Mouse (Mus musculus) frontal cortex, postnatal 25 days (tissue): Measurements from ENCODE around the gene Usp29.

Experiments
- DNase-seq, 2 experiments: peaks; one replicate each; pipeline ENCODE4 v3.0.0; 2022; ENCODE audit warnings: low spot score in 2 of 2

The Usp29 gene

DNA sequence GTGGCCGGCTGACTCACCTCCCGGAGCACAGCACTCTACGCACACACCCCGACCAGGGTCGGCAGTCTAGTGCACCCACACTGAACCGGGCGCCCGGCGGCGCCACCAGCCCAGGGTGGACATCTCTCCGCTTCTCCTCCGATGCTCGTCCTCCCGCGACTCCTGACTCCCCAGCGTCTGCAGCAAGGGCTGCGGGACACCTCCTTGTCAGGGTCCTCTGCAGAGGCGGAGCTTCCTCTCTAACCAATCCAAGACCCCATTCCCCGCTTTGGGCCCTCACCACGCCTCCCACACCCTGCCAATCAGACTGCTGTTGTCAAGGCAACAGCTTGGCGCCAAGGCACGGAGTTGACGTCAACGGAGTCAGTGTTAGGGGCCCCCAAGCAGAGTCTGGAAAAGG is at the start of gene Usp29, which contains the start of gene Peg3:
Gene Usp29 (plus strand): TSS at position 338 of the 400 bp plus-strand sequence.
Gene Peg3 (minus strand): TSS at position 191 of the 400 bp plus-strand sequence.
- peak; percentile 57 to 74 for DNase-seq

DNA sequence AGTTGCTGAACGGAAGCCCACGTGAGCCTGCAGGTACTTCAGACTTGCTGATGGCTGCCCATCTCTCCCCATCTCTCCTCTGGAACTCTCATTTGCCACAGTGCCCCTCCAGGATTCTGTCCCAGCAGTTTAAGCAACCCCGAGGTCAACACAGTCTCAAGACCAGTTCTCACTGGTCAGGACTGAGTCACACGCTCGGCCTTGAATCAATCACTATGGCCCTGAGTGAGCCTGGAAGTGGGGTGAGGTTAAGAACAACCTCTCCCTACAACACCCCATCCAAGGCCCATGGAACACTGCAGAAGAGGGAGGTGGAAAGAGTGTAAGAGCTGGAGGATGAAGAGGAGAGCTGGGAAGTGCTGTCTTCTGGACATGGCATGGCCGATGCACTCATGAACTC is 44.9 kb upstream of the Usp29 start:
- DNase-seq, result no peak

DNA sequence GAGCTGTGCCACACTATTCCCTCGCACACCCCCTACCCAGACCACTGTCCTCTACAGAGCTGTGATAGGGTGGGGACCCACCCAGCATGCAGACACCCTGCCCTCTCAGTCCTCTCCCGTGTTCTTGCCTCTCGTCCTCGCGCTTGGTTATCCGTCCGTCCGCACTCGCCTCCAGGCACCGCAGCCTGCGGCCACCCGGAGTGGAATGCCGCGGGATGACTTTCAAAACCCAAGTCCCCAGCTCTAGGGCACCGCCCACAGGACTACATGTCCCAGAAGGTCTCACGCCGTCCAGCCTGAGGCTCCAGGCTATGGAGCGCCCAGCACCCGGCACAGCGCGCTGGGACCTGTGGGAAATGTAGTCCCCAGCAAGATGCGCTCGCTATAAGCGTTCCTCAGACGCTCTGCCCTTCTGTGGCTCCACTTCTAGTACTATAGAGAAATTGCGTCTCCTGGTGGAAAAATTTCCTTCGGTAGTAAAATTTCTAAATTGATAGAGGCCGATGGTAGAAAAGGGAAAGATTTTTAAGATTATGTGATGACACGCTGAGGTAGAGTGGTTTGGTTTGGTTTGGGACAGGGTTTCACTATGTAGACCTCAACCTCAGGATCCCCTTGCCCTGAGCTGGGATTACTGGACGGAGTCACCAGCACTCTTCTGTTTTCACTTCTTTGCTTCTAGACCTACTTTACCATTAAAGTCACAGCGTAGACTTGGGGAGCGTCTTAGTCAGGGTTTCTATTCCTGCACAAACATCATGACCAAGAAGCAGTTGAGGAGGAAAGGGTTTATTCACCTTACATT is 33.9 kb upstream of the Usp29 start, which contains the start of gene Zim1:
Gene Zim1 (minus strand): TSS at position 210 of the 805 bp plus-strand sequence.
- DNase-seq, result peak; percentile 71 to 76

DNA sequence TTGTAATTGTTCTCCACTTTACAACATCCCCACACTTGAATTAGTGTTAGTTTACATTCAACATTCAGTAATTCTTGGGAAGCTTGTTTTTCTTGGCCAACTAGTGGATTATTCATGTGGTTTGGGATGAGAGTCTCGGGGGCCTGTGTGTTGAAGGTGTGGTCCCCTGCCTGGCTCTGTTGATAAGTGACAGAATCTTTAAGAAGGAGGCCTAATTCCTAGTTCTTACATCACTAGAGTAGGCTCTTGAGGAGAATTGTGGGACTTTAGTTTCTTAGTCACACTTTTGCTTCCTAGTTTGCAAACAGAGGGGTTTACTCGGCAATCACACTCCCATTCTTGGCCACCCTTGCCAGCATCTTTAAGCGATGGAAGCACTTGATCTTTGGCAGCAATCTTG is 31.1 kb upstream of the Usp29 start:
- no peak for DNase-seq

DNA sequence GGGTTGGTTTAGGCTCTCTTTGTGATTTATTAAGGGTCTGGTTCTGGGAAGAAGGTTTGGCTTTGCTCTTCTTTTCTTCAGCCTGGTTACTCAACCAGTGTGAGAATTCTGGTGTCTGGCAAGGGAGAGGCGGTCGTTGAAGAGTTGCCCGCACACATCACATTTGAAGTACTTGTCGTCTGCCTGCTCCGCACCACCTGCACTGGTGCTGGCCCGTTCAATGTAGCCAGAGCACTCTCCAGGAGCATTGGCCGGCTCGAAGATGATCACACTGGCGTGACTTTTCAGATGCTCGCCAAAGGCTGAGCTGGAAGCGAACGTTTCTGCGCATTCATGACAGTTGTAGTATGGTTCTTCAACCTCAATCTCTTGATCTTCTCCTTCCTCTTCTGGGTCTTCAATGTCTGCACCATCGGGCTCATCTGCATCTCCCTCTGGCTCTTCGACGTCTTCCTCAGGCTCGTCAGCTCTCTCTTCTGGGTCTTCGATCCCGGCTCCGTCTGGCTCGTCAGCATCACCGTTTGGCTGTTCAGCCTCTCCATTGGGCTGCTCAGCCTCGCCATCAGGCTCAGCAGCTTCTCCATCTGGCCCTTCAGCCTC is 22.9 kb upstream of the Usp29 start:
- no peak for DNase-seq

DNA sequence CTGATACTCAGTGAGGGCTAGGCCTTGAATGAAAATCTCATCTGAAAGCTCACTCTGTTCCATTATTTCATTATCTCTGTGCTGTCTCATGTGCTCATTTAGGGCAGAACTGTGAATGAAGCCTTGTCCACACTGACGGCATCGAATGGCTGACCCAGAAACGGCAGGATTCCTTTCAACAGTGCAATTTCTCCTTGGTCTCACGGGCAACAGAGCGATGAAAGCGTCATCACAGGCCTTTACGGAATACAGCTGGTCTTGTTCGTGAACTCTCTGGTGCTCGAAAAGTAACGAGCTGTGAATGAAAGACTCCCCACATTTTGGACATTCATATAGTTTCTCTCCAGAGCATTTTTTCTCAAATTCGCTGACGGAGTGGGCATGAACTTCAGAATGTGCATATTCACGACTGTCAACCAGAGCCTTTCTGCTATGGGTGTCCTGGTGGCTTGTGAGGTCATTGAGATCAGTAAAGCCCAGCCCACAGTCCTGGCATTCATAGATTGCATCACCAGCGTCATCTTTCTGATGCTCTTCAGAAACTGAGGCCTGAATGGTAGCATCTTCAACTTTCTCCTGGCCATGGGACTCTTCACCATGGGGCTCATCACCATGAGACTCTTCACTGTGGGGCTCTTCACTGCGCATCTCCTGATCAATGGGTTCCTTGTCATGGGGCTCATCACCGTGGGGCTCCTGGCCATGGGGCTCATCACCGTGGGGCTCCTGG is 21.8 kb upstream of the Usp29 start:
- no peak for DNase-seq

DNA sequence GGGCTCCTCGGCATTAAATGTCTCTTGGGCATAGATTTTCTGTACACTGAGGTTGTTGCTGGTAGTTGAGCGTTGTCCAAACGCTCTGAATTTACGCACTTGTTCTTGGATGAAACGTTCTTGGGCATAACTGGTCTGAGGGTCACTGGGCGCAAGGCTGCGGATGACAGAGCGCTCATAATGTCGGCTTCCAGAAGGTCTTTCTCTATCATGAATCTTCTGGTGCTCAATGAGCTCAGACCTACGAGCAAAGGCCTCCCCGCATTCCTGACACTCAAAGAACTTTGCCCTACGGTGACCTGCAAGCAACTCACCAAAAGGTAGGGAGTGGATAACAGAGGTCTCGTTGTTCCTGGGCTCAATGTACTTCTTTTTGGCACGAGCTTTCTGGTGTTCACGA is 21.0 kb upstream of the Usp29 start:
- DNase-seq, result no peak

DNA sequence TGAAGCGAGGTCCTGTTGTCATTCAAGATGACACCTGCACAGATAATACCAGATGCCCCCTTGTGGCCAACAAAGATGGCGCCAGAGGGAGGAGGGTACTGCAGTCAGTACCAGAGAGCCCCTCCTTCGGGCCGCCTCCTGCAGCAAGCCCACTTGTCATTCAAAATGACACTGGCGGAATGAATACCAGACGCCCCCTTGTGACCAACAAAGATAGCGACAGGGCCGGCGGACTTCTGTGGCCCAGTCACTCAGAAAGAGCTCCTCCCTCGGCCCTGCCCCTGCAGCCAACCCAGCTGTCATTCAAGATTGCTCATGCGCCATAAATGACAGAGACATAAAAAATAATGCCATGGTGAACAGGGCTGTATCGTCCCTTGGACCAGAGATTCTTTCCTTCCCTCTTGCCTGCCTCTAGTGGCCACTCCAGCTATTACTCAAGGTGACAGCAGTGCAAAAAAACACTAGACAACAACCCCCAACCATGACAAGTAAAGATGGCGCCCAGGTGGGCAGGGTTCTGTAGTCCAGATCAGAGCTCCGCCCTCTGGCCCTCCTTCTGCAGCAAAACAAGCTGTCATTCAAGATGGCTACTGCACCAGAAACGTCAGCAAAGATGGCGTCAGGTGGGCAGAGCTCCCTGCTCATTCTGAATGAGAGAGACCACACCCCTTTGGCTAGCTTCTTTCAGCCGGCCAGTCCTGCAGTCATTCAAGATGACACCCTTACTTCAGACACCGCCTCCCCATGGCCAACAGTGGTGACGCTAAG is 2.8 kb upstream of the Usp29 start:
- peak; percentile 58 to 79 for DNase-seq

DNA sequence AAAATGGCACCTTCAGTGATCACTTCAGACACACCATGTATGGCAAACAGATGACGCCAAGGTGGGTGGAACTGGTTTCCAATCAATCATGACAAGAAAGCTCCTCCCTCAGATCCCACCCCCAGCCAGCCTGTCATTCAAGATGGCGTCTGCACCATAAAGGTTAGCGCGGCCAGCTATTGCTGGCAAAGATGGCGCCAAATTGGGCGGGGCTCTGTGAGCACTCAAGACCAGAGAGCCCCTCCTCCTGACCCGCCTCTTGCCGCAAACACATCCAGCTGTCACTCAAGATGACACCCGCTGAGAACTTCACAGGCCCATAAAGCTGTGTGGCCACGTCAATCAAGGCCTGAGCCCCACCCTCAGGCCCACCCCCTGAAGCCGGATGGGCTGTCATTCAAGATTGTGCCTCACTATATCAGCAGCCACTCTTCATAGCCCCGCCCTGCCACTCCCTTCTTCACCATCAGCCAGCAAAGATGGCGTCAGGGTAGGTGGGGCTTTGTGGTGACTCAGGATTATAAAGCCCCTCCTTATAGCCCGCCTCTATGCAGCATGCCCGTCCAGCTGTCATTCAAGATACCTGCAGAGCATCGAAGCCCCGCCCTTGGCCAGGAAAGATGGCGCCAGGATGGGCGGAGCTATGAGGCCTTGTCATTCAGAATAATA is 2.0 kb upstream of the Usp29 start:
- peak; percentile 64 to 78 for DNase-seq

DNA sequence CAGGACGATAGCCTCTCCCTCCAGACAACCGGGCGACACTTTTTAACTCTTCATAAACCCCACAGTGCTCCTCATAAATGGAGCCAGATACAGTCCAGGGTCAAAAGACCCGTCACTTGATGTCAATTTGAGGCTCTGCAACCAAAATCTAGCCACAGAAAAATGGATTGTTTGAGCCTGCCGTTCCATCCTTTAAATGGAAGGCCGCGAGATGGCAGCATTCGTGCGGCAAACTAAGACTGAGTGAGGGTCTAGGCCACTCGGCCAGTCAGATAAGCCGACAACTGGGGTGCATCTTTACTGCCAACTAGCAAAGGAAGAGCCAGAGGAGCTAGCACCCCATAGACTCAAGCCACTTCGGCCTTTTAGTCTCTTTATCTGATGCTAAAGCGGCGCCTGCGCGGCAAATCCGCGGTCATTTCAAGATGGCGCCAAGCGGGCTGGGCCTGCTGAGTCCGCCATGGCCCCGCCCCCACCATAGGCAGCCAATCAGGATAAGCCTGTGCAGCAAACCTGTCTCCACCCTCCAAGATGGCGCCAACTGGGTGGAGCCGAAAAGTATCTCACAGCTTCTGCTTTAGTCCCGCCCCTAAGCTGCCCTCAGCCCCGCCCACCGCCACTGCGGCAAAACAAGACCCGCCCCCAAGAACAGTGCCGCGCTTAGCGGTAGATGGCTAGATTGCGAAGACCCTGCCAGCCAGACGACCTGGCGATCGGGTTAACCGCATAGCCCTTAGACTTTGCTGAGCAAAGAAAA is 1.1 kb upstream of the Usp29 start:
- DNase-seq, result peak; percentile 74 to 87

DNA sequence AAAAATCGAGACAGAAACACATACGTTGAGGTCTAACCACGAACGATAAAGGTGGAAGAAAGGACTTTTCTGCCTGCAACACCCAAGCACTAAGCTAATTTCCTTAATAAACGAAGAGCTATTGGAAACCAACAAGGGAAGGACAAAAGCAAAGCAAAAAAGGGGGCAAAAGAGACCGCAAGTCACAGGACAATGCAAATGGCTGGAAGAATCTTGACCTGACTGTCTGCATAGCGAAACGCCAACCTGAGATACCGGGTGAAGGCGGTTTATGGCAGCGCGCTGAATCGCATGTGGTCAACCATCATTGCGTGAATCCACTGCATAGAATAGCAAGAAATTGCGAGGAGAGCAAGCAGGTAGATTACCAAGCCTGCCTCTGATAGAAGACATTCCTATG is 423 bp downstream of the Usp29 start:
- DNase-seq, result no peak

DNA sequence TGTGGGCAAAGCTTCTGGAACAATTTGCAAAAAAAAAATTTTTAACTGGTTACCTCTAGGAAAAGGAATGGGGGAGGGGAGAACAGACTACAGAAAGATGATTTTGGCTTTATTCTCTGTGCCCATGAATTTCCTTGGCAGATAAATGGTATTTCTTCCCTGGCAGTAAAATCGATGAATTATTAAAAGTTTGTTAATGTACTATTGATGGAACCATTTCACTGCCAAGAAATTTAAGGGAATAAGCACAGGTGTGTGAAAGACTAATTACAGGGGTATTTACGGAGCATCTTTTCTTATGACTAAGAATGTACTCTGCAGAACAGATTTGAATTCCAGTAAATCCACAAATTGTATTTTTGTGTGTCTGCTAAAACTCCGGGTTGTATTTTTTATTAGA is 995 bp downstream of the Usp29 start:
- no peak for DNase-seq

DNA sequence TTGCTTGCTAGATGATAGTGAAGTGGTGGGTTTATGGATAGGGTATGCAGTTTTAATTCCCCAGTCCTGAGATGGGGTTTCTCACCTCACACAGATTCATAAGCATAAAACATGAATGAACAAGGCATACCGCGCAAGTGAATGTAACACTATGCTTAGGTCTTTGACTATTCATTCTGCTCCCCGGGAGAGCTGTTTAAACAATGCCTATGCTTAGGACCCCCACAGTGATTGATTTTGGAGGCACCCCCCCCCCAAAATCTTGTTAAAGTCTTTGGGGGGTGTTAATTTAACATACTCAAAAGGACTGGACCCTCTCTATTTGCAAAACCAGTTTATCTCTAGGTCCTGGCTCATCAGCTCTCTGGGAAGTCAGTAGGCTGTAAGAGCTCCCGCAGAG is 1.6 kb downstream of the Usp29 start:
- no peak for DNase-seq

DNA sequence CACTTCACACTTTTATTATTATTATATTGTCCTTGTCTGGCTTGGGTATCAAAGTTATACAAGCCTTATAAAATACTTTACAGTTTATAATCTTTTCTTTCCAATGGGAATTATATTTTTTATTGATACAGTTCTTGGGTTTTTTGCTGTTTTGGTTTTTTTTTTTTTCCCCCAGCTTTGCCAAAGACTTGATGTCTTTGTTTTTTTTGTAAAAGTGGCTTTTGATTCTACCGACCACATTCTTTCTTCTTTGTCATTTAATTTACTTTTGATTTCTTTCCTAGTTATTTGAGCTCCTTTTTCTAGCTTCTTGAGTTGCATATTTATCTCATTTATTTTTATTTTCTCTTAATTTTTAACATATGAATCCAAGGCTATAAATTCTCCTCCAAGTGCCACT is 5.7 kb downstream of the Usp29 start:
- DNase-seq, result no peak

DNA sequence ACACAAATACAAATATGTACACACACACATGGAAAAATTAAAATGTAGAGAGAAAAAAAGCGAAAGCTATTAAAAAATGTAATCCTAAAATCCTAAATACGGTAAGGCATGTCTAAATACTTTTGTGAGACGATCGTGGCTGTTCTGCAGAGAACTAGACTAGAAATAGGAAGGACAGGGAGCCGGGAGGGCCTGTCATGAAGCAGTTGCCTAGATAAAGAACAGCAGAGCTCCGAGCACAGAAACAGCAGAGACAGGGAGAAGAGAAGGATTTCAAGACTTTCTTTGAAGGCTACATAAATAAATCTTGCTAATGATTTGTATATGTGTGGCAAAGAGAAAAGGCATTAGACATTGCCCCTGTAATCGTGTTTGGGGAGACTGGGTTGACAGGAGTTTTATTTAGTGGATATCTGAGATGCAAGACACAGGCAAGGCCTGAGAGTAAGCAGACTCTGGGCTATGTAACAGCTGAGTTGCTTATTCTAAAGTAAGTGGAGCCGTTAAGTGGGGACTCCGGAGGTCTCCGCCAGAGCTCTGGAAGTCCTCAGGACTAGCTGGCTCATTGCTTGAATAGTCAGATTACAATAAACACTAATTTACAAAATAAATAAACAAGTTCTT is 14.0 kb downstream of the Usp29 start:
- DNase-seq, result no peak

DNA sequence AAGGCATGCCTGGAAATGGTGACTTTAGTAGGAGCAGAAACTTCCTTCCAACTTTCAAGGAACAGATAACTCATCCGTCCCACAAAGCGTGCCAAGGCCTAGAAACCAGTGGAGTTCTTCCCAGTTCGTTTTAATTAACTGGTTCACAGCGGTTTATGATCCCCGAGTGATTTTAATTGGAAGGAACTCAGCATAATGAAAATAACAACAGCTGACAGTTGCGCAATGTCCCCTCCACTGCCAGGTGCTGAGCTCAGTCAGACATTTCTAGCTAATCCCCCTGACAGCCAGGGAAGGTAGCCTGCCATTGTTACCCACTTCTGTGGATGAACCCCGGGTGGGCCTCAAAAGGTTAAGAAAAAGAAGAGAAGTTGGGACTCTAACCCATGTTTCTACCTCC is 18.8 kb downstream of the Usp29 start:
- no peak for DNase-seq

DNA sequence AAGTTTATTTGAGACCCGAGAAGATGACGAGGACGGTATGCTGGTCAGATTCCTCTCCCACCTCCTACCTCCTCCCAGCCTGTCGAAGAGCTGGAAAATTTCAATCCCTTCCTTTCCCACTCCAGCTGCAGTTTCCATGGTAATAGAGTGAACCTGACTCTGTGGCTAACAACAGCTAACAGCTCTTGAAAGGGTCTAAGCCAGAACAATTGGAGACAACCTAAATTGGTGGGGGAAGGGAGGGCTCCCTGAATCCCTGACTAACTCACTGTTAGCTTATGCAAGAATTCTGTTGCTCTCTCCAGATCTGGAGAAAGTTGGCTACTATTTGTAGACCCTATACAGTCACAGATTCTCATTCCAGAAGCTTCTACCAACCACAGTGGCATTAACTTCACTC is 23.1 kb downstream of the Usp29 start:
- no peak for DNase-seq

DNA sequence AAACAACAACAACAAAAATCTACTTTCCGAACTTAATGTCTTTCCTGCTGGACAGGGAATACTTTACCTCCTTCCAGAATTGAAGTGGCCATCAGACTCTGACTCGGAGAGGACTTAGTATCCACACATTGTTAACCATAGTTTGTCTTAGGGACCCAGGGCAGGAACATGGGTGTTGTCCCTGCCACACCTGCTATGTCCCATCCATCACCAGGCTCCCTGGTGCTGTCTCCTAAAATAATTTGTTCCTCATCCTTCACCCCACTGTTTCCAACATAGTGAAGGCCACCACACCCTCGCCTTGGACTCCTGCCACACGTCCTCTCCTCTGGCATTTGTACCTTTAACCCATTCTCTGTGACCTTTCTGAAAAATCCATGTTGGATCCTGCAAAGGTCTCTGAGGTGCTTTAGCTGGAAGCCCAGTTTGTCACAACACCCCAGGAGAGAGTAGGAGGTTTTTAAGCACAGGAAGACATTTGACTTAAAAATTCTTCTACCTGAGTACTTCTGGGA is 26.5 kb downstream of the Usp29 start:
- DNase-seq, result no peak

DNA sequence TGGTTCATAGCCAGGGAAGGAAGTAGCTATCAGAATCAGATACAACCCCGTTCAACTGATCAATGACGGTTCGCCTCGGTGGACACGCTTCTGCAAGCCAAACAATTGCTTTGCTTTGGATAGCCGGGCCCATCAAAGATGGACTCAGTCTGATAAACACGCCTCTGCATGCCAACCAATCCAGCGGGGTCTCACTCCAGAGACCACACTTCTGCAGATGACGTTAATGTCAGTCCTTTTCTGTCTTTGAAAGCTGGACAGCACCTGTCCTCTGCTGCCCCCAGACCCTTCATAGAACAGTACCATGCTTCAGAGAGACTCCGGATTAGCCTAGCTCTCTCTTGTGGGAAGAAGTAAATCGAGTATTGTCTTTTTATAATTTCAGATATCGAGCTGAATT is 29.3 kb downstream of the Usp29 start:
- no peak for DNase-seq

DNA sequence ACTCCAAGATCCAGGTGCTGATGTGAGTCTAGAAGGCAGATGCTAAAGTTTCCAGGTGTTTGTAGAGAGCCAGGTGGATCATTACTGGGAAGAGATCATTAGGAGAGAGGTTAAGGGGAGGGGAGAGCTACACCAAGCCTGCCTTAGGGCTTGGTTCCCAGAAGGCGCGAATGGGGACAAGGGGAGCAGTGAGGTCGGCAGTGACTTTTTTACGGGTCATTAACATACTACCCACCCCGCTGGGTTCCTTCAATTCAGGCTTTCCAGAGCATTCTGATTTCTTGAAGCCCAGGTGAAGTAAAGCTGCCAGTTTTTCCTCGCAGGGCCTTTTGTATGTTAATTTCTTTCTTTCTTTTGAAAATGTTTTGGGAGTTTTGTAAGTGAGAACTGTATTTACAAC is 29.8 kb downstream of the Usp29 start:
- no peak for DNase-seq
